Mouse (Mus musculus) brown adipose tissue, adult 24 weeks (tissue): ENCODE results near the gene Hsd3b5. TPM values are rescaled to one million over a fixed set of nuclear protein-coding genes. Genes with fewer than 3 reads are reported as not detected.
"Not testable (repeated sequence)": the region's sequence is repeated elsewhere in the genome, so short reads cannot be mapped to it uniquely, and the experiment has no call there.

Source experiments
- H3K27ac ChIP-seq: fragments of 200-500 bp; replicated peaks from 2 replicates; pipeline ENCODE4 v1.5.1; 2012; ENCODE audit warnings: low read depth, mild to moderate bottlenecking, low read length
- H3K4me1 ChIP-seq: fragments of 200-500 bp; 2 replicates; pipeline ENCODE4 v1.6.1; 2012; ENCODE audit warnings: low read length, mixed read lengths; ENCODE audit not compliant: control insufficient read depth, insufficient read depth, insufficient read length
- H3K4me3 ChIP-seq: fragments of 200-500 bp; 2 replicates; pipeline ENCODE4 v1.5.1; 2012; ENCODE audit warnings: low read depth, mild to moderate bottlenecking, low read length, moderate library complexity; ENCODE audit not compliant: insufficient read depth
- polyA plus RNA-seq: library from polyadenylated mRNA; stranded (reverse); fragments of >200 nt; gene quantifications from 2 replicates; pipeline ENCODE4 v1.2.4, GENCODE M21; 2012; ENCODE audit not compliant: missing spikeins, insufficient read depth, insufficient read length

Gene Hsd3b5
- not detected in 2 replicates for polyA plus RNA-seq

- Histone ChIP-seq H3K27ac (no peak within 1 kb of the TSS), H3K4me1 (no peaks in the 10 kb centered on the region)
Observed at GRCm38 (mm10) chr3:98630152-98630551, at the start of gene Hsd3b5. Gene Hsd3b5, minus strand, starts transcription at chr3:98630252.

GRCm38 (mm10) chr3:98635145-98635544 lies 5.1 kb upstream of the Hsd3b5 start:
- Histone ChIP-seq H3K27ac (no peak overlapping the region), H3K4me1 (no peaks in the 10 kb centered on the region), H3K4me3 (no peak overlapping the region)

More at GRCm38 (mm10) chr3:98630152-98630551, at the start of gene Hsd3b5:
- no peak within 1 kb of the TSS for H3K4me3 ChIP-seq

- no peak overlapping the region for H3K27ac ChIP-seq
- no peaks in the 10 kb centered on the region for H3K4me1 ChIP-seq
- no peak overlapping the region for H3K4me3 ChIP-seq
Observed at GRCm38 (mm10) chr3:98629633-98630032, 419 bp downstream of the Hsd3b5 start.

GRCm38 (mm10) chr3:98616786-98617185 lies 13.3 kb downstream of the Hsd3b5 start:
- not testable (repeated sequence) for H3K27ac ChIP-seq, H3K4me1 ChIP-seq, H3K4me3 ChIP-seq

- H3K4me3 ChIP-seq, H3K27ac ChIP-seq, H3K4me1 ChIP-seq: not testable (repeated sequence)
Observed at GRCm38 (mm10) chr3:98616244-98616643, 13.8 kb downstream of the Hsd3b5 start.

GRCm38 (mm10) chr3:98614406-98614927 lies 15.6 kb downstream of the Hsd3b5 start:
- not testable (repeated sequence) for H3K4me3 ChIP-seq, H3K4me1 ChIP-seq, H3K27ac ChIP-seq

- Histone ChIP-seq H3K4me3 (no peak overlapping the region), H3K4me1 (no peaks in the 10 kb centered on the region), H3K27ac (no peak overlapping the region)
Observed at GRCm38 (mm10) chr3:98613963-98614362, 16.1 kb downstream of the Hsd3b5 start.

- not testable (repeated sequence) for H3K27ac ChIP-seq, H3K4me3 ChIP-seq, H3K4me1 ChIP-seq
Observed at GRCm38 (mm10) chr3:98613540-98613939, 16.5 kb downstream of the Hsd3b5 start.

GRCm38 (mm10) chr3:98588707-98589106 lies 41.3 kb downstream of the Hsd3b5 start, which contains the start of gene Gm10681:
Gene Gm10681, minus strand, starts transcription at chr3:98588807.
- H3K4me1 ChIP-seq: no peaks in the 10 kb centered on the region

GRCm38 (mm10) chr3:98587721-98588120 lies 42.3 kb downstream of the Hsd3b5 start:
- no peak overlapping the region for H3K27ac ChIP-seq
- no peak overlapping the region for H3K4me3 ChIP-seq
- no peaks in the 10 kb centered on the region for H3K4me1 ChIP-seq

More at GRCm38 (mm10) chr3:98588707-98589106, 41.3 kb downstream of the Hsd3b5 start, which contains the start of gene Gm10681:
- Histone ChIP-seq H3K27ac (no peak within 1 kb of the TSS), H3K4me3 (no peak within 1 kb of the TSS)

- not testable (repeated sequence) for H3K4me1 ChIP-seq, H3K4me3 ChIP-seq, H3K27ac ChIP-seq
Observed at GRCm38 (mm10) chr3:98582622-98583021, 47.4 kb downstream of the Hsd3b5 start.

GRCm38 (mm10) chr3:98582202-98582601 lies 47.9 kb downstream of the Hsd3b5 start:
- not testable (repeated sequence) for H3K4me3 ChIP-seq, H3K27ac ChIP-seq, H3K4me1 ChIP-seq

GRCm38 (mm10) chr3:98581024-98581423 lies 49.0 kb downstream of the Hsd3b5 start:
- not testable (repeated sequence) for H3K4me3 ChIP-seq, H3K27ac ChIP-seq, H3K4me1 ChIP-seq

Other genes with a start within 250 kb of the Hsd3b5 start
- 3.3 and 5.7 TPM in 2 replicates for gene Zfp697, start 247.8 kb downstream of the Hsd3b5 start, polyA plus RNA-seq
- not detected in 2 replicates for gene Gm4450, start 173.1 kb downstream of the Hsd3b5 start, polyA plus RNA-seq
- not detected in 2 replicates for gene Hsd3b4, start 119.7 kb downstream of the Hsd3b5 start, polyA plus RNA-seq
- gene Gm10681, start 41.4 kb downstream of the Hsd3b5 start, polyA plus RNA-seq: not detected in 2 replicates
- gene Hsd3b2, start 94.3 kb upstream of the Hsd3b5 start, polyA plus RNA-seq: not detected in 2 replicates
- gene Hsd3b3, start 132.9 kb upstream of the Hsd3b5 start, polyA plus RNA-seq: not detected in 2 replicates
- gene Hsd3b6, start 184.2 kb upstream of the Hsd3b5 start, polyA plus RNA-seq: not detected in 2 replicates
- gene Hsd3b1, start 229.5 kb upstream of the Hsd3b5 start, polyA plus RNA-seq: not detected in 2 replicates